Mouse (Mus musculus) myocyte (in vitro differentiated cells): ENCODE data around the gene Tle2.

ENCODE experiments used
- MAX ChIP-seq: IDR thresholded peaks from one replicate; pipeline ENCODE4 v1.6.1; 2011; ENCODE audit warnings: low read depth, mild to moderate bottlenecking, control low read depth
- MYOD1 ChIP-seq, 3 experiments: IDR thresholded peaks; one replicate each; pipeline ENCODE4 v1.6.1; 2011; ENCODE audit warnings: control low read depth in 2 of 3, low read depth in 2 of 3, mild to moderate bottlenecking in 2 of 3, moderate library complexity in 1 of 3; ENCODE audit not compliant: insufficient read length in 2 of 3, control insufficient read depth in 1 of 3
- MYOG ChIP-seq, 3 experiments: IDR thresholded peaks; one replicate each; pipeline ENCODE4 v1.6.1; 2011; ENCODE audit warnings: control low read depth in 2 of 3, low read depth in 2 of 3, mild to moderate bottlenecking in 2 of 3; ENCODE audit not compliant: insufficient read length in 2 of 3, control insufficient read depth in 1 of 3, insufficient read depth in 1 of 3
- POLR2A ChIP-seq: IDR thresholded peaks from one replicate; pipeline ENCODE4 v1.6.1; 2011; ENCODE audit warnings: low read depth, mild to moderate bottlenecking, control low read depth, moderate library complexity; ENCODE audit not compliant: insufficient read length
- TCF3 ChIP-seq: IDR thresholded peaks from one replicate; pipeline ENCODE4 v1.6.1; 2011; ENCODE audit warnings: low read depth, control low read depth; ENCODE audit not compliant: insufficient read length
- USF1 ChIP-seq: IDR thresholded peaks from one replicate; pipeline ENCODE4 v1.6.1; 2011; ENCODE audit warnings: low read depth, mild to moderate bottlenecking, control low read depth, moderate library complexity

DNA sequence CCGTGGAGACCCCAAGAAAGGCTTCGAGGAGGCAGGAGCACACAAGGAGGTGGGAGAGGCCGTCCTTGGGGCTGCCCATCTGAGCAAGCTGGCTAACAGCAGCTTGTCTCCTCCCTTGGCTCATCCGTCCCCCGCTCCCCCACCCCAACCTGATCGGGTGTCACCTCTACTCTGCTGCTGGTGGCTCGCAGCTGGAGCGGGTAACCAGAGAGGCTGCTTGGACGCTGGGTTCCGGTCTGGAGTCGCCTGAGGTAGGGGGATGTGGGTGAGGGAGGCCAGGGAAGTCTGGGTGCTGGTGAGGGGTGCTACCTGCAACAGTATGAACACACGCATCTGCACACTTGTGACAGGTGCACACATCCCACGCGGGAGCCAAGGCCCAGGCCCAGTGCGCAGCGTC, 54.0 kb downstream of the Tle2 start, which contains the start of gene Ankrd24:
- TF ChIP-seq POLR2A (no peak), MAX (no peak), MYOG (IDR thresholded peaks at IDR 0.05; ENCODE audit: control insufficient read depth in 1 of 3, insufficient read depth in 1 of 3, insufficient read length in 2 of 3, low read depth in 2 of 3) (no peak), MYOD1 (IDR thresholded peaks at IDR 0.05; ENCODE audit: control insufficient read depth in 1 of 3, insufficient read length in 2 of 3, low read depth in 2 of 3) (no peak), TCF3 (no peak), USF1 (no peak)
